Mouse (Mus musculus) cerebellum, adult 11-12 months (tissue): ENCODE data around the gene Gsdma.
A peak's percentile ranks its signal among the peaks of the same experiment; 100 is the strongest.
"Not testable (repeated sequence)": the region's sequence is repeated elsewhere in the genome, so short reads cannot be mapped to it uniquely, and the experiment has no call there.

ENCODE experiments used
- DNase-seq: peaks from one replicate; pipeline ENCODE4 v3.0.0; 2022

Gene Gsdma

DNA sequence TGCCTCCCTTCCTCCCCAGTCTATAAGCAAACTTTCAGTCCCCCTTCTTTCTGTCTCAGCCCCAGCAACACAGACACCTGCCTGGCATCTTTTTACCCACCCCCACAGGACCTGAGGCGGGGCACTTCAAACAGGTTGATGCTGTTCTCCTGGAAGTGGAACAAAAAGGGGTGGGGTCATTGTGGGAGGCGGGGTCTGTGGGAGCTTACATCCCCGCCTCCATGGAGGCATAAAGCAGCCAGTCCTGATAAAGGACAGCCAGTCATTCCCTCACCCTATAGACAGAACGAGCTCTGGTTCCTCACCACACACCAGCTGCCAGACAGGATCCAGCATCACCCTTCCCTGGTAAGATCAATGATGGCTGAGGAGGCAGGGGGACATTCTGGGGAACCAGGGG, at the start of gene Gsdma:
Gene Gsdma, plus strand, starts transcription at position 261 of the 400 bp plus-strand sequence.
- no peak for DNase-seq

DNA sequence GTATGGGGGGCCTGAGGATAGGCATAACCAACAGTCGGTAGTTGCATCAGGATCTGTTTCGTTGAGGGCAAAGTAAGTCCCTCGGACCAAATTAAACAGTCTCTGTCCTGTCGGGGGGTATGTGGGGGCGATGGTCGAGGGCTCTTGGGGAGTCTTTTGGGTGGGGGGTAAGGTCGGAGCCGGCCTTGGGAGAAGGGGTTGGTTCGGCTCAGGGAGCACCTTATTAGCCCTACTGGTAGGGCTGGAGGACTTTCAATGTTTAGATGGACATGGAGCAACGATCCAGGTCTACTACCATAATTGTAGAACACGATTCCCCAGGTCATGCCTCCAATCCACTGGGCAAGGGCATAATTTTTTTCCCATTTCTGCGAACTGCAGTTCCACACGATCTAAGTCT, 43.4 kb upstream of the Gsdma start:
- DNase-seq = no peak

DNA sequence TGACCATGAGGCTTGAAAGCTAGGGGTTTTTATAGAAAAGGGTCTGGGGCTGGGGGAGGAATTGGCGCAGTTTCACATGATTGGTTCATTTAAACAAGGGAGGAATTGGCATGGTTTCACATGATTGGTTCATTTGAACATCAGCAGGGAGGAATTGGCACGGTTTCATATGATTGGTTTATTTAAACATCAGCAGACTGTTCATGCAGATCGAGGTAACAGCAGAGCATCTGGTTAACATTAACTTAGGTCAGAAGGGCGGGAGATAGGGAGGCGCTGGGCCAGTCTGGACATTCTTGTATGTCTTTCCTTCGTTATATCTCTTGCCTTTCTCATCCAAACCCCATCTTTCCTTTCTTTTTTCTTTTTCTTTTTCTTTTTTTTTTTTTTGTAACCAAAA, 40.2 kb upstream of the Gsdma start:
- not testable (repeated sequence) for DNase-seq

DNA sequence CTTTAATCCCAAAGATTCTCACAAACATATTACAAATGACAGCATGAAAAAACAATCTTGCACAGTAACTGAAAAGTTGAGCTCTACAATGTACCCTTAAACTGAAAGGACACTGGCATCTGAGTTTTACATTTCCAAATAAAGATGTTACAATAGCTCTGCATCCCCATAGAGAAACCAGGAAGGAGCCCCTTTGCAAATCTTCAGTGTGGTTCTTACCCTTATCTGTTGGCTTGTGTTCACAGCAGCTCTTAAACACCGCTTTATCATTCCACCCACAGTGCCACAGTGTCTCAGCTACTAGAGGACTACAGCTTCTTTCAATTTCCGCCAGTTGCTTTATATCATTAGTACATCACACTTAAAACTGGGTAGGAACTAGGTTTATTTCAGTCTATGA, 39.8 kb upstream of the Gsdma start:
- DNase-seq = not testable (repeated sequence)

DNA sequence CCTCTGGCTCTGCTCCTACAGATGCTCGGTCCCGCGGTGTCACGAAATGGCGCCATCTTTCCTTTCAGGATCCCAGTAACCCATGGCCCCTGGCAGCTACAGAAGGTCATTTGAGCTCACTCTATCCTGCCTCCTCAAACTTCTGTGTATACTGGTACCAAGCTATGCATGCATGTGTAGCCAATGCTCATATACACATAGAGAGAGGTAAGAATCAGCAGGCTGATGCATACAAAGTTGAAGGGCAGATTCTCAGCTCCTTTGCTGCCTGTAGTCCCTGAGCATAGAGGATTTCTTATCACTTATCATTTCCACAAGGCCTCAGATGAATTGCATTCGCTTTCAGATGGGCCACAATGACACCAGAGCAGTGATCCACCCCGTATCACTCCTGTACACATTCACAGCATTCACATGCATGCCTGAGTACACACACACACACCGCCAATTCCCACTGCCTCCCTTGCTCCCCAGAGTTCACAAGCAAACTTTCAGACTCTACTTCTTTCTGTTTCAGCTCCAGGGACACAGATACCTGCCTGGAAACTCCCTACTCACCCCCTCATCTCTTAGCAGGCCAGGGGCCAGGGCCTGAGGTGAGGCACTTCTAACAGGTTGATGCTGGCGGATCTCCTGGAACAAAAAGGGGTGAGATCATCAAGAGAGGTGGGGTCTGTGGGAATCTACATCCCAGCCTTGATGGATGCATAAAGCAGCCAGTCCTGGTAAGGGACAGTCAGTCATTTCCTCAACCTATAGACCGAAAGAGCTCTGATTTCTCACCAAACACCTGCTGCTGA, 38.3 kb upstream of the Gsdma start, which contains the start of the genes Gm12355 and Gsdma3:
Gene Gm12355, minus strand, starts transcription at position 51 of the 800 bp plus-strand sequence.
Gene Gsdma3, plus strand, starts transcription at position 750 of the 800 bp plus-strand sequence.
- no peak for DNase-seq

DNA sequence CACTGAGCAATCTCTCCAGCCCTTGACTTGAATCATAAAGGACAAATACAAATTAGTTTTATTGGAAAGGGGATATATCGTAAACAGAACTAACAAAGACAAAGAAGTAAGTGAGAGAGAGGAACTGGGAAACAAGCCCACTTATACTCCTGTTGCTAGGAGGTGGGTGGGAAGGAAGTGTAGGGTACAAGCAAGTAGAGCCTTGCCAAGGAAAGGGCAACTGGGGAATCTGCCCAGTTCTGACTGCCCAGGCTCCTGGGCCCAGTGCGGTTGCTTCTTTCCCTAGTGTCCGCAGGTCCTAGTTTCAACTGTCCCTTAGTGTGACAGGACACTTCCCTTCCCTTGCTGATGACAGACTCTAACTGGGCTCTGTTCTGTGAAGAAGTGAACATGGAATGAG, 35.4 kb upstream of the Gsdma start:
- no peak for DNase-seq

DNA sequence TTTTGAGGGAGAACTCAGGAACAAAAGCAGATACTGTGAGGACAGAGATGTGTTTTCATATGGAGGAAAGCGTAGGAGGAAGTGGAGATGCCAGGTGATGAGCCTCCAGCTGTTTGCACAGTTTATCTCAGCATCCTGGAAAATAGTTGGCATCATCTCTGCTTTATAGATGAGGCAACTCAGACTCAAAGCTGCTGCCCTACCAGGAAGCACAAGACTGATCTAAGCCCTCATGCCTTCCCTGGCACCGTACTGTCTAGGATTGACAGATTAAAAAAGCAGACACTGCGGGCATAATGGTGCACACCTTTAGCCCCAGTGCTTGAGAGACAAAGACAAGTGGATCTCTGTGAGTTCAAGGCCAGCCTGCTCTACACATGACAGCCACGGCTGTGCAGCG, 33.5 kb upstream of the Gsdma start:
- no peak for DNase-seq

DNA sequence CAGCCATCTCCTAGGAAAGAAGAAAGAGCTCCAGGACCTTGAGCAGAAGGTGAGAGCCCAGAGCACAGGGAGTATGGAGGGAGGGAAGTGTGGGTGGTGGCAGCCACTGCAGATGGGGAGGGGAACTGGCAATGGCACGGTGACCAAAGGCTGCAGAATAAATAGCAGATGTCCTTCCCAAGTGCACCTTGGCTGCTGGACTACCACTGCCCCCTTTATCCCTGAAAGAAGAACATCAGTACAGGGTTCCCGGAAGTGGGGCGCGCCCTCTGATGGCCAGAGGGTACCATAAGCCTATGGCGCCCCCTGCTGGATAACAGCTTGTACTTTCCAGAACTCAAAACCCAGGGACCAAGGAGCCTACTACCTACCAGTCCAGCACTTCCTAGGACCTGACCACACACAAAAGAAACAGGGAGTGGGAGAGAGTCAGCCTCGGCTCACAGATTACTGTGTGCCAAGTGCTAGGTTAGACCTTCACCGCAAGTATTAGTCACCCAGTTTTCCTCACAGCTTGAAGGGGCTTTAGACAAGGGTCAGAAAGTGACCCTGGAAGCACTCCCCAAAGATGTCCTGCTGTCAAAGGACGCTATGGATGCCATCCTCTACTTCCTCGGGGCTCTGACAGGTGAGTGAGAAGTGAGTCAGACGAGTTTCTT, 28.7 kb upstream of the Gsdma start:
- peak; percentile 4 for DNase-seq

DNA sequence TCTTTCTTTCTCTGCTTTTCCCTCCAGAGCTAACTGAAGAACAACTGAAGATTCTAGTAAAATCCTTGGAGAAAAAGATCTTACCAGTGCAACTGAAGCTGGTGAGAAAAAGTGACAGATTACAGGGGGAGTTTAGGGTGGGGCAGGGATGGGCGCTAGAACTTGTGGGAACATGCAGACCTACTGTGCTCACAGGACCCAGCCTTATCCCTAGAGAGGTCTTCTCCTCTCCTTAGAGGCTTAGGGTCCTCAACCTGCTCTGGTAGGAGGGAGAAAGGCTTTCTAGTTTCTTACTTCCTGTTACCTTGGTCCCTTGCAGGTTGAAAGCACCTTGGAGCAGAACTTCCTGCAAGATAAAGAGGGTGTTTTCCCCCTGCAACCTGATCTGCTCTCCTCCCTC, 26.6 kb upstream of the Gsdma start:
- no peak for DNase-seq

DNA sequence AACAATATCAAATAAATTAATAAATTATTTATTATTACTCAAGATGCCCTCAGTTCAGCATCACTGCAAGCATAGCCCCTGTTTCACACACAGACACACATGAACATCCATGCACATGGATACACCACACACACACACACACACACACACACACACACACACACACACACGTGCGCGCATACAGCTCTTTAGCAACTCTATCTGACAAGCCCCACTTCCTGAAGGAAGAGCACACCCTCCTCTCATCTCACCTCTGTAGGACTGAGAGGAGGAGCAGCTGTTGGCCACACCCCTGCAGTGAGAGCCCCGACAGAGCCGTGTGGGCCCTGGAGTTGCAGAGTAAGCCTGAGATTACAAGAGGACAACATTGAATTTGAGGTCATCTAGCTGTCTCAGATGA, 24.1 kb upstream of the Gsdma start:
- DNase-seq = no peak

DNA sequence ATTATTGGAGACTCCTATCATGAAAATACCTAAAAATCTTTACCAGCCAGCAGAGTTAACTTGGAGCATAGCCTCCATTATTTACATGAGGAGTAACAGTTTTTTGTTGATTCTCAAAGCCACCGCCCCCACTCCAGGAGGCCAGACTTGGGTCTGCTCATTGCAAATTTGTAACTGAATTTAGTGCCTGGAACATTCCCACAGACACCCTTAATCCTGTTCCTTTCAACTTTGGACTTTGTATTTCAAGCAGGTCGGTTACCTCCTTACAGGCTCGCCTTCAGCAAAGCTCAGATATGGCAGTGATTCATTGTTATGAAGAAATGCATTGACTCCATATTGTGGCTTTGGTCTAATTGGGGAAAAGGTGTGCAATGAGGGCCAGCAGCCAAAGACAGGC, 19.4 kb upstream of the Gsdma start:
- DNase-seq = no peak

DNA sequence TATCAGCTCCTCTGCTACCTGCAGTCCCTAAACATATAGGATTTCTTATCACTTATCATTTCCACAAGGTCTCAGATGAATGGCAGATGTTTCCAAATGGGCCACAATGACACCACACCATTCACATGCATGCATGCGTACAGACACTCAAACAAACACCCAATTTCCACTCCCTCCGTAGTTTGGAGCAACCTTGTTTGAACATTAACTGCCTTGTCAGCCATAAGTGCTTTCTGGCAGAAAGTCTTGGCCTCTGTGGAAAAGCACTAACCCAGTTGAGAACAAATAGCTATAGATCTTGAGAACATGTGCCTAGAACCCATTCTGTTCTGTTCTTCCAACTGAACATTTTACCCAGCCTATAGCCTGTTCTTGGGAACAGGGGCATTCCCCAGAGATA, 18.2 kb upstream of the Gsdma start:
- DNase-seq = no peak

DNA sequence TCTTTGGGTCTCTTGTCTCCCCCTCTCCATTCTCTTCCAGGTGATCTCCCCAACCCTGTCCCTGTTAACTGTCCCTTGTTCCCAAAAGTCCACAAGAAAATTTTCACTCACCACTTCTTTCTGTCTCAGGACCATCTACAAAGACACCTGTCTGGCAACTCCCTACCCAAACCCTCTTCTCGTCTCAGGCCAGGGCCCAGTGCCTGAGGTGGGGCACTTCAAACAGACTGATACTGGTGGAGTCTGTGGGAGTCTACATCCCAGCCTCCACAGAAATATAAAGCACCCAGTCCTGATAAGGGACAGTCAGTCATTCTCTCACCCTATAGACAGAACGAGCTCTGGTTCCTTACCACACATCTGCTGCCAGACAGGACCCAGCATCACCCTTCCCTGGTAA, 17.7 kb upstream of the Gsdma start, which contains the start of gene Gsdma2:
Gene Gsdma2, plus strand, starts transcription at position 301 of the 400 bp plus-strand sequence.
- DNase-seq = no peak

DNA sequence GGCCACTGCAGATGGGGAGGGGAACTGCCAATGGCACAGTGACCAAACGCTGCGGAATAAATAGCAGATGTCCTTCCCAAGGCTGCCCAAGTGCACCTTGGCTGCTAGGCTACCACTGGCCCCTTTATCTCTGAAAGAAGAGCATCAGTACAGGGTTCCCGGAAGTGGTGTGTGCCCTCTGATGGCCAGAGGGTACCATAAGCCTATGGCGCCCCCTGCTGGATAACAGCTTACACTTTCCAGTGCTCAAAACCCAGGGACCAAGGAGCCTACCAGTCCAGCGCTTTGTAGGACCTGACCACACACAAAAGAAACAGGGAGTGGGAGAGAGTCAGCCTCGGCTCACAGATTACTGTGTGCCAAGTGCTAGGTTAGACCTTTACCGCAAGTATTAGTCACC, 9.1 kb upstream of the Gsdma start:
- DNase-seq = not testable (repeated sequence)

DNA sequence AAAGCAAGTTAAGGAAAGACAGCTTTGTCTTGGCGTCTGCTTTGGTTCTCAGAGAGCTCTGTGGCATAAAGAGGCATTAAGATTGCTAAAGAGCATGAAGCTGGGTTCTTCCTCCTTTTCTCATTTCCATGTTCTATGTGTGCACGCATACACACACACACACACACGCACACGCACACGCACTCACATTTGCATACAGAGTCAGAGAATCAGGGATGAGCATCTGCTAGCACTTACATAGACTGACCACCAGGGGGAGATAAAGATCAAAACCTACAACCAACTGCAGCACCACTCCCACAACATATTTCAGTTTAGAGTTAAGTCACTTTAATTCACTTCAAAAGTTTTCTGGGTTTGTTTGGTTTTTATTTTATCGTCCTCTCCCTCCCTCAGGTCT, 3.6 kb upstream of the Gsdma start:
- no peak for DNase-seq

DNA sequence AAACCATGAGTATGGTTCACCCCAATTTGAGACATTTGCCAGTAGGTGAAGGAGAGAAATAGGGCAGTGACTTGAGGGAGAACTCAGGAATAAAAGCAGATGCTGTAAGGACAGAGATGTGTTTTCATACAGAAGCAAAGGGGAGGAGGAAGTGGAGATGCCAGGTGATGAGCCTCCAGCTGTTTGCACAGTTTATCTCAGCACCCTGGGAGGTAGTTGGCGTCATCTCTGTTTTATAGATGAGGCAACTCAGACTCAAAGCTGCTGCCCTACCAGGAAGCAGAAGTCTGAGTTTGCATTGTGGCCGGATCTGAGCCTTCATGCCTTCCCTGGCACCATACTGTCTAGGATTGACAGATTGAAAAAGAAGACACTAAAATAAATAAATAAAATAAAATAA, 4.8 kb downstream of the Gsdma start:
- no peak for DNase-seq

DNA sequence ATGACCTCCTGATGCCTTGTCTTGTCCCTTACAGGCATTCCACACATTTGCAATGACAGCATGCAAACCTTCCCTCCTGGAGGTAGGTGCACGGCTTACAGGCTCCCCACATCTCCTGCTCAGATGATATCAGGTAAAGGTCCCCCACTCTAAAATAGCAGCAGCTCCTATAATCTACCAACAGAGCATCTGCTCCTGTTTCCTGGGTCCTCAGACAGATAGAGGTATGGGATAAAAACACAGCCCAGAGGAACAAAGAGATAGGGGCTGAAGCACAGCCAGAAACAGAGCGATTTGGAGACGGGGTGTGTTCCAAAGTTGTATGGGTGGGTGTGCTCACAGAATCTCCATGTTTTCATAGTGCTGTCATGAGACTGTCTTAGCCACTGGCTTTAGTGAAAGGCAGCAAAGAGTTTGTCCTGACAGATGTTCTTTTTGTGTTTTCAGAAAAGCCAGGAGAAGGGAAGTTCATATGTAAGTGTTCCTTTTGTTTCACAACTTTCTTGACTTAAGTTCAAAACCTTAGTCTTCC, 7.2 kb downstream of the Gsdma start:
- DNase-seq = no peak

DNA sequence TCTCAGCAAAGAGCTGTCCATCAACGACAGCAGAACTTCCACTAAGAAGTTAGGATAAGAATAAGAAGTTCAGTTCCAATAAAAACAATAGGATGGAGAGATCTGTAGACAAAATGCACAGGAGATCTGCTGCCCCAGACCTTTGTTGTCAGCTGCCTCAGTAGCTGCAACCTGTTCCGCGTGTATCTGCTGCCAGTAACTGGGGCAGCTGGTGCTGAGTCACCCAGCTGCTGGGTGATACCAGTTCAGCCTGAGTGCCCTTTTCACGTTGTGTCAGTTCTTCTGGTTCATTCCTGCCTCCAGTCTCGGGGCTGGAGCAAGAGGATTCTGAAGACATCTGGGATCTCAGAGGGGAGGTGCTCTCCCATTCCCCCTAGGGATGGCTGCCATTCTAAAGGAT, 7.7 kb downstream of the Gsdma start:
- DNase-seq = no peak

DNA sequence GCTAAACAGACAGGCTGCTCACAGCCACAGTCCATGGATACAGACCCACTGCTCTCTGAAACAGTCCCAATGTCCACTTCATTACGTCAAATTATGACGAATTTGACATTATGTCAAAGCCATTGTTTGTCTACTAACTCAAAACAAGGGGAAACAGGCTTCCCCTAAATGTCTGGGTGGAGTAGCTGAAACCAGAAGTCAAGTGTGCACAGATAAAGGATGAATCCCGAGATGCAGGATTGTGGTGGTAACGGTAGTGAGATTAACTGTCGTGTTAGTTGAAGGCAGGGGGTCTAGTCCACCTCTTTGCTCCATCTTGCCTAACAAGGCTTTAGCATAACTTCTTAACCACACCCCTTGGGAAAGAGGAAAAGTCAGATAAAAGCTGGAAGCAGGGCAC, 8.3 kb downstream of the Gsdma start:
- DNase-seq = no peak

DNA sequence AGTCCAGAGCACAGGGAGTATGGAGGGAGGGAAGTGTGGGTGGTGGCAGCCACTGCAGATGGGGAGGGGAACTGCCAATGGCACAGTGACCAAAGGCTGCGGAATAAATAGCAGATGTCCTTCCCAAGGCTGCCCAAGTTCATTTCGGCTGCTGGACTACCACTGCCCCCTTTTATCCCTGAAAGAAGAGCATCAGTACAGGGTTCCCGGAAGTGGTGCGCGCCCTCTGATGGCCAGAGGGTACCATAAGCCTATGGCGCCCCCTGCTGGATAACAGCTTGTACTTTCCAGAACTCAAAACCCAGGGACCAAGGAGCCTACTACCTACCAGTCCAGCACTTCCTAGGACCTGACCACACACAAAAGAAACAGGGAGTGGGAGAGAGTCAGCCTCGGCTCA, 9.0 kb downstream of the Gsdma start:
- peak; percentile 53 for DNase-seq

DNA sequence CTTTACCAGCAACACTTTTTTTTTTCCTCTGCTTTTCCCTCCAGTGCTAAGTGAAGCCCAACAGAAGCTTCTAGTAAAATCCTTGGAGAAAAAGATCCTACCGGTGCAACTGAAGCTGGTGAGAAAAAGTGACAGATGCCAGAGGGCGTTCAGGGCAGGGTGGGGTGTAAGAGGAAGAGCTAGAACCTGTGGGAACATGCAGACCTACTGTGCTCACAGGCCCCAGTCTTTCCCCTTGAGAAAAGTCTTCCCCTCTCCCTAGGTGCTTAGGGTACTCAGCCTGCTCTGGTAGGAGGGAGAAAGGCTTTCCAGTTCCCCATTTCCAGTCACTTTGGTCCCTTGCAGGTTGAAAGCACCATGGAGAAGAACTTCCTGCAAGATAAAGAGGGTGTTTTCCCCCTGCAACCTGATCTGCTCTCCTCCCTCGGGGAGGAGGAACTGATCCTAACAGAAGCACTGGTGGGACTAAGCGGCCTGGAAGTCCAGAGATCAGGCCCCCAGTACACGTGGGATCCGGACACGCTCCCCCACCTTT, 11.7 kb downstream of the Gsdma start:
- DNase-seq = no peak

DNA sequence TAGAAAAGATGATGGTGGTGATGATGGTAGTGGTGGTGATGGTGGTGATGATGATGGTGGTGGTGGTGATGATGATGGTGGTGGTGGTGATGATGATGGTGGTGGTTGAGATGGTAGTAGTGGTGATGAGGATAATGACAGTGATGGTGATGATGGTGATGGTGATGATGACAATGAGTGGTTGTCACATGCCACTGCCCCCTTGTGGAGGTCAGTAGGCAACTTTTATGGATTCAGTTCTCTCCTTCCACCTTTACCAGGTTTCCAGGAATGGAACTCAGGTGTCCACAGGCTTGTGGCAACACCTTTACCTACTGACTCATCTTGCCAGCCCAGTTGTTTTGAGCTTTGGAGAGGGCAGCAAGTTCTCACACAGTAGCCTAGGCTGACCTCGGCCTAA, 15.9 kb downstream of the Gsdma start:
- DNase-seq = peak; percentile 32

DNA sequence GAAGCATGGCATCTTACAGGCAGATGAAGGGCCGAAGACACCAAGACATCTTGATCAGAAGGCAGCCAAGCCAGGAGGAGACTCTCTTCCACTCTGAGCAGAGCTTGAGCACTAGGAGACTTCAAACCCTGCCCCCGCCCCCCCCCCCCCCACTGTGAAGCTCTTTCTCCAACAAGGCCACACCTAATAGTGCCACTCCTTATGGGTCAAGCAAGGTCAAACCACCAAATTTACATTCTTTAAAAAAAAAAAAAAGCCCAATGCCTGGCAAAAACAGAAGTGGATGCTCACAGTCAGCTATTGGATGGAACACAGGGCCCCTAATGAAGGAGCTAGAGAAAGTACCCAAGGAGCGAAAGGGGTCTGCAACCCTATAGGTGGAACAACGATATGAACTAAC, 16.4 kb downstream of the Gsdma start:
- DNase-seq = not testable (repeated sequence)

DNA sequence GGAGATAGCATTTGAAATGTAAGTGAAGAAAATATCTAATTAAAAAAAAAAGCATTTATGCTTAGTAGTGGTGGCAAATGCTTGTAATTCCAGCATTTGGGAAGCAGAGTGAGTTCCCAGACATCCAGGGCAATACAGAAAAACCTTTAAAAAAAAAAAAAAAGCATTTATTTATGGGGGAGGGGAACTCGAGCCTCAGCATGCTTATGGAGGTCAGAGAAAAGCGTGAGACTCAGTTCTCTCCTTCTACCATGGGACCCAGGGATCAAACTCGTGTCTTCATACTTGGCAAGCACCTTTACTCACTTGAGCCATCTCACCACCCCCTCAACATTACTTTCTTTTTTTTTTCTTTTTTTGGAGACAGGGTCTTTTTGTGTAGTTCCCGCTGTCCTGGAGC, 17.0 kb downstream of the Gsdma start:
- DNase-seq = no peak
